Mouse (Mus musculus): Measurements from ENCODE around the gene Gprasp2. TPM values are rescaled to one million over a fixed set of nuclear protein-coding genes. Genes with fewer than 3 reads are reported as not detected.
"Not testable (repeated sequence)": the region's sequence is repeated elsewhere in the genome, so short reads cannot be mapped to it uniquely, and the experiment has no call there.

The Gprasp2 gene
- polyA plus RNA-seq, 1 experiment from 2014 or later = 25.8 TPM

- not testable (repeated sequence) for H3K4me3 ChIP-seq; H3K36me3 ChIP-seq; H3K4me1 ChIP-seq; DNase-seq (ENCODE audit: low spot score); H3K27me3 ChIP-seq (ENCODE audit: low read depth, poor library complexity, severe bottlenecking); H3K27ac ChIP-seq (replicated peaks); H3K9me3 ChIP-seq (replicated peaks)
- 83% methylated on average over 9 of the region's 9 CpGs for WGBS
Observed at GRCm38 (mm10) chrX:135866806-135867205, 28.0 kb downstream of the Gprasp2 start.

DNA sequence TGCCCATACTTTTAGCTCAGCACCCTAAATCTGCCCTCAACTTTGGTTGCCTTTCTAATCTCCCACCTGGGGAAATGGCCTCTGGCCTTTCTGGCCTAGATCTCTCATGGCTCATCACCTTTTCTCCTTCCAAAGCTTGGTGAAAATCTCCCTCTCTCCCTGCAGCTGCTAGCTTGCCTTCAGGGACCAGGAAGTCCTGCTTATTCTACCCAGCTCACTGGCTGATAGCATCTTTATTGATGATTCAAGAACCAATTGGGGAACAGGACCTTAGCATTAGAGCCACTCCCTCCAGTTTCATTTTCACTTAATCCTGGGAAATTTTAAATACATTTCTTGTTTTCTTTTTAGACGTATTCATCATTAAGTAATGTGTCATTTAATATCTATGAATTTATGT lies 37.8 kb downstream of the Gprasp2 start:
- H3K27me3 ChIP-seq (ENCODE audit: low read depth, poor library complexity, severe bottlenecking) = 0 out of 2 replicates have a peak, but pooled peaks cover 3% of the 10 kb centered on the region
- no peak overlapping the region for H3K4me3 ChIP-seq
- H3K9me3 ChIP-seq (replicated peaks) = no peaks in the 10 kb centered on the region
- DNase-seq (ENCODE audit: low spot score) = no peak
- no peak overlapping the region for H3K27ac ChIP-seq (replicated peaks)
- 88% methylated on average over 1 of the region's 1 CpGs for WGBS
- no peaks in the 10 kb centered on the region for H3K4me1 ChIP-seq
- H3K36me3 ChIP-seq = no peaks in the 10 kb centered on the region

GRCm38 (mm10) chrX:135879626-135880025 lies 40.8 kb downstream of the Gprasp2 start:
- 96% methylated on average over 1 of the region's 1 CpGs for WGBS
- no peak for DNase-seq (ENCODE audit: low spot score)
- H3K36me3 ChIP-seq = no peaks in the 10 kb centered on the region
- 0 out of 2 replicates have a peak, but pooled peaks cover 3% of the 10 kb centered on the region for H3K27me3 ChIP-seq (ENCODE audit: low read depth, poor library complexity, severe bottlenecking)
- H3K9me3 ChIP-seq (replicated peaks) = no peaks in the 10 kb centered on the region
- no peaks in the 10 kb centered on the region for H3K4me1 ChIP-seq
- H3K4me3 ChIP-seq = no peak overlapping the region
- no peak overlapping the region for H3K27ac ChIP-seq (replicated peaks)

- DNase-seq (ENCODE audit: low spot score) = peak; percentile 78
- Histone ChIP-seq H3K4me3 (peak overlapping the region; percentile 74), H3K4me1 (peaks cover 4% of the 10 kb centered on the region; the same call in 1 of the 2 replicates), H3K27ac (replicated peaks) (peak overlapping the region; percentile 85), H3K36me3 (peaks cover 27% of the 10 kb centered on the region), H3K9me3 (replicated peaks) (0 out of 2 replicates have a peak, but pooled peaks cover 6% of the 10 kb centered on the region), H3K27me3 (ENCODE audit: low read depth, poor library complexity, severe bottlenecking) (peaks cover 5% of the 10 kb centered on the region; the same call in 1 of the 2 replicates)
- WGBS = 31% methylated on average over 41 of the region's 41 CpGs
Observed at GRCm38 (mm10) chrX:135885411-135886233, 46.8 kb downstream of the Gprasp2 start.

DNA sequence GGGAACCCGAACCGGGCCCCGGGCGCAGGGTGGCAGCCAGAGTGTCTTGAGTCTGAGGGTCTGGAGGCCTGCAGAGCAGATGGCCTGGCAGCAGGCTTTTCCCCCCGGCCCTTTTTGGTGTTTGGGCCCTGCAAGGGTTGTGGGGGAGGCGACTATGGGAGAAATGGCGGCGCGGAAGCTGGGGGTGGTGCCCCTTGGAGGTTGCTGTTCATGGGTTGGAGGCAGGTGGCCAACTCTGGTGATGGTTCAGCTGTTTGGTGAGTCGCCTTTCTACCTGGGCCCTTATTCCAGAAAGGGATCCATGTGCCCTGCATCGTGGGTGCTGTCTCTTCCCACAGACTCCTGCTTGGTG lies 47.4 kb downstream of the Gprasp2 start:
- H3K36me3 ChIP-seq = peaks cover 27% of the 10 kb centered on the region
- H3K27ac ChIP-seq (replicated peaks) = peak overlapping the region; percentile 85
- DNase-seq (ENCODE audit: low spot score) = no peak
- peak overlapping the region; percentile 74 for H3K4me3 ChIP-seq
- peaks cover 5% of the 10 kb centered on the region; the same call in 1 of the 2 replicates for H3K27me3 ChIP-seq (ENCODE audit: low read depth, poor library complexity, severe bottlenecking)
- 0 out of 2 replicates have a peak, but pooled peaks cover 6% of the 10 kb centered on the region for H3K9me3 ChIP-seq (replicated peaks)
- WGBS = 22% methylated on average over 11 of the region's 11 CpGs
- peaks cover 4% of the 10 kb centered on the region; the same call in 1 of the 2 replicates for H3K4me1 ChIP-seq

Other genes starting within 250 kb of the Gprasp2 start
- 0.14 TPM in 1 of 2 replicates, not detected in the other for gene Nxf7, start 240.3 kb upstream of the Gprasp2 start, polyA plus RNA-seq (2016; fragmentation: Nextera tagmentation; extraction: Ambion mirVana)
- not detected in 2 replicates for gene Prame, start 211.3 kb upstream of the Gprasp2 start, polyA plus RNA-seq (2016; fragmentation: Nextera tagmentation; extraction: Ambion mirVana)
- not detected in 2 replicates for gene Tcp11x2, start 145.2 kb upstream of the Gprasp2 start, polyA plus RNA-seq (2016; fragmentation: Nextera tagmentation; extraction: Ambion mirVana)
- gene Tmsb15a, start 113.8 kb upstream of the Gprasp2 start, polyA plus RNA-seq (2016; fragmentation: Nextera tagmentation; extraction: Ambion mirVana) = not detected in 2 replicates
- 9.0 and 9.3 TPM in 2 replicates for gene Armcx5, start 96.3 kb upstream of the Gprasp2 start, polyA plus RNA-seq (2016; fragmentation: Nextera tagmentation; extraction: Ambion mirVana)
- 48.0 and 66.6 TPM in 2 replicates for gene Gprasp1, start 96.3 kb upstream of the Gprasp2 start, polyA plus RNA-seq (2016; fragmentation: Nextera tagmentation; extraction: Ambion mirVana)
- 46.6 and 54.3 TPM in 2 replicates for gene Bhlhb9, start 41.4 kb upstream of the Gprasp2 start, polyA plus RNA-seq (2016; fragmentation: Nextera tagmentation; extraction: Ambion mirVana)
- 117 TPM in 2 replicates for gene Arxes2, start 154.8 kb downstream of the Gprasp2 start, polyA plus RNA-seq (2016; fragmentation: Nextera tagmentation; extraction: Ambion mirVana)
- gene Arxes1, start 194.3 kb downstream of the Gprasp2 start, polyA plus RNA-seq (2016; fragmentation: Nextera tagmentation; extraction: Ambion mirVana) = 41.6 and 45.7 TPM in 2 replicates
- 303 and 318 TPM in 2 replicates for gene Bex2, start 229.2 kb downstream of the Gprasp2 start, polyA plus RNA-seq (2016; fragmentation: Nextera tagmentation; extraction: Ambion mirVana)
- not detected in 2 replicates for gene Nxf3, start 246.2 kb downstream of the Gprasp2 start, polyA plus RNA-seq (2016; fragmentation: Nextera tagmentation; extraction: Ambion mirVana)